Mouse (Mus musculus) ES-Bruce4 (cell line): Measurements from ENCODE around the gene Rabl3.

Experiments
- CTCF ChIP-seq: IDR thresholded peaks from one replicate; pipeline ENCODE4 v1.8.1; 2011; ENCODE audit warnings: low read depth, low read length
- POLR2A ChIP-seq: IDR thresholded peaks from one replicate; pipeline ENCODE4 v1.8.1; 2011; ENCODE audit warnings: low read length; ENCODE audit not compliant: insufficient read depth

DNA sequence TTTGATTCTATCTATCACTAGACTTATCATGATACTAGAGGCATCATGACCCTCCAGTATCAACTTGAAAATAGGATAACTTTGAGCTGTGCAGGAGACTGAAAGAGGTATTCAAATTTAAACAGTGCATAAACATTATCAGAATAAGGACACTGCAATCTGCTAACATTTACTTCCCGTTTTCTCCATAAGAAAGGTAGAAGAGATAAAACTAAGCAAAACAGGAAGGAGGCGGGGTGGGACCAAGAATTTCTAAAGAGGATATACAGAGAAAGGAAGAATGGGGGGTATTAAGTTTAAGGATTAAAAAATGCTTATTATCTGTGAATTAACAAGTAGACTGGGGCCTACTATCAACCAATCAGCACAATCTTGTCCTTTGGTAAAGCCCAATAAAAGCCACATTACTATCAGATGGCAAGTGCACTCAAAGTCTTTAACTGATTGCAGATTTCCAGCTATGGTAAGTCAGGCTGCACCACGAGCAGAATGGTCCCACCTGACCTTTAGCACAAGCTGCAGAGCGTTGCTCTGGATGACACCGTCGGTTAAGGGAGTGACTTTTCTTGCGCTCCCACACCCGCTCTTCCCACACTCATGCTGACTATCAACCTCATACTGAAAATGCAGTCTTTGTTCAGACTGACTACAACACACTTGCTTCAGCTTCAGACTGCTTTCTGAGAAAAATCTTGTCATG is 6.2 kb upstream of the Rabl3 start:
- TF ChIP-seq POLR2A = no peak
- TF ChIP-seq CTCF = no peak
